Mouse (Mus musculus) left cerebral cortex, postnatal 10 days (tissue): ENCODE data around the gene Rhbg. TPM values are rescaled to one million over a fixed set of nuclear protein-coding genes. Genes with fewer than 3 reads are reported as not detected.
A peak's percentile ranks its signal among the peaks of the same experiment; 100 is the strongest.

ENCODE experiments used
- DNase-seq, 2 experiments: peaks; one replicate each; pipeline ENCODE4 v3.0.0; 2021 to 2022; ENCODE audit warnings: low spot score in 2 of 2, mixed read lengths in 1 of 2; ENCODE audit errors: extremely low spot score in 1 of 2
- intact Hi-C: fragments of 180-260 bp; cut with DNase I; formaldehyde crosslinking; loops from one replicate; pipeline ENCODE4 v1.15.1; 2025
- microRNA-seq: library from miRNA; unstranded; fragments of <30 nt; microRNA quantifications from one replicate; pipeline ENCODE4 v1.2.0, GENCODE M21; 2022
- total RNA-seq, 2 experiments: library from RNA; stranded (reverse); gene quantifications; 2 replicates each; pipeline ENCODE4 v1.2.3; 2021

Rhbg gene
- total RNA-seq, 2 experiments from 2014 or later: 0.26 to 0.41 TPM

GRCm38 (mm10) chr3:88201640-88202039 is 52.9 kb downstream of the Rhbg start:
- DNase-seq: no peak
- intact Hi-C loops: loop anchor here (2.0 kb wide), 1 partner anchor 13 kb away; no protein-coding TSS in a partner anchor

GRCm38 (mm10) chr3:88200972-88201330 is 53.6 kb downstream of the Rhbg start:
- intact Hi-C loops: loop anchor here (2.0 kb wide), 1 partner anchor 14 kb away; no protein-coding TSS in a partner anchor
- DNase-seq: no peak

- intact Hi-C loops: loop anchor here (2.0 kb wide), 1 partner anchor 14 kb away; no protein-coding TSS in a partner anchor
- DNase-seq: no peak
Measured at GRCm38 (mm10) chr3:88200161-88200971, 54.1 kb downstream of the Rhbg start.

- no peak for DNase-seq
- intact Hi-C loops: loop anchor here (2.0 kb wide), 1 partner anchor 15 kb away; no protein-coding TSS in a partner anchor
Measured at GRCm38 (mm10) chr3:88199541-88200110, 54.9 kb downstream of the Rhbg start.

GRCm38 (mm10) chr3:88198505-88199020 is 55.9 kb downstream of the Rhbg start:
- intact Hi-C loops: no loop called here

GRCm38 (mm10) chr3:88197741-88198504 is 56.6 kb downstream of the Rhbg start:
- intact Hi-C loops: no loop called here
- no peak for DNase-seq

More at GRCm38 (mm10) chr3:88198505-88199020, 55.9 kb downstream of the Rhbg start:
- no peak for DNase-seq

Small RNA genes within 50 kb of the gene (microRNA-seq; reads per million reads assigned to microRNA genes)
- gene Gm25641 (not detected), gene Mir3093 (82.2 reads per million, percentile 54 among the genes with 10 or more reads in this experiment), gene Mir9-1 (not detected)

Other genes with a start within 250 kb of the Rhbg start
- gene Hapln2, start 227.1 kb downstream of the Rhbg start, total RNA-seq: 1 to 10 TPM in 1 of 2 experiments, under 1 TPM in 1; 0.26 to 1.3 TPM
- 10 to 100 TPM; 20.8 to 24.2 TPM for gene Gpatch4, start 211.6 kb downstream of the Rhbg start, total RNA-seq
- gene Naxe, start 196.2 kb downstream of the Rhbg start, total RNA-seq: 10 to 100 TPM; 60.7 to 67.8 TPM
- not detected for gene Ttc24, start 176.4 kb downstream of the Rhbg start, total RNA-seq
- gene Iqgap3, start 172.7 kb downstream of the Rhbg start, total RNA-seq: 1 to 10 TPM; 1.9 to 2.0 TPM
- gene Mef2d, start 112.3 kb downstream of the Rhbg start, total RNA-seq: 100 to 1,000 TPM; 149 to 160 TPM
- under 1 TPM in 1 of 2 experiments, not detected in 1; 0.81 TPM for gene Gm38392, start 32.5 kb upstream of the Rhbg start, total RNA-seq
- 1 to 10 TPM; 6.3 TPM for gene Tsacc, start 42.3 kb upstream of the Rhbg start, total RNA-seq
- gene Cct3, start 42.4 kb upstream of the Rhbg start, total RNA-seq: 100 to 1,000 TPM; 215 to 224 TPM
- gene Glmp, start 70.3 kb upstream of the Rhbg start, total RNA-seq: 10 to 100 TPM; 74.6 to 79.2 TPM
- gene Tmem79, start 81.4 kb upstream of the Rhbg start, total RNA-seq: 1 to 10 TPM in 1 of 2 experiments, under 1 TPM in 1; 0.63 to 1.5 TPM
- 10 to 100 TPM; 73.5 to 74.7 TPM for gene Smg5, start 81.6 kb upstream of the Rhbg start, total RNA-seq
- 1 to 10 TPM; 3.5 to 3.6 TPM for gene Paqr6, start 109.9 kb upstream of the Rhbg start, total RNA-seq
- under 1 TPM in 1 of 2 experiments, not detected in 1; 0.66 TPM for gene Bglap3, start 118.0 kb upstream of the Rhbg start, total RNA-seq
- not detected for gene Bglap2, start 124.0 kb upstream of the Rhbg start, total RNA-seq
- 1 to 10 TPM in 1 of 2 experiments, under 1 TPM in 1; 0.95 to 2.6 TPM for gene Bglap, start 129.8 kb upstream of the Rhbg start, total RNA-seq
- gene Pmf1, start 155.6 kb upstream of the Rhbg start, total RNA-seq: 10 to 100 TPM; 10.3 to 11.5 TPM
- 10 to 100 TPM; 60.3 to 62.5 TPM for gene Slc25a44, start 170.4 kb upstream of the Rhbg start, total RNA-seq
- gene Sema4a, start 206.5 kb upstream of the Rhbg start, total RNA-seq: 10 to 100 TPM; 46.5 to 52.6 TPM